18 mouse cellular contexts compared by ENCODE assay signal in genomic region chr10:80094684-80095083, GRCm38 (mm10). TPM values are rescaled to one million over a fixed set of nuclear protein-coding genes. Genes with fewer than 3 reads are reported as not detected.
DNase-seq lines count a peak whose midpoint lies in the region; ATAC-seq and TF ChIP-seq lines count a peak whose summit lies in the region.
"Had no signal": no experiment of that assay in that cellular context is flagged by ENCODE, and none has a peak within 500 bp of the region (broad histone marks: within the 10 kb centered on the region; RNA-seq: fewer than 3 reads in every experiment).

No protein-coding gene starts in this region.

- no peaks in the 10 kb centered on the region for H3K9me3 ChIP-seq in kidney, embryonic 15.5 days (replicated peaks)
- H3K9me3 ChIP-seq in liver, postnatal 0 days (ENCODE audit: low read length): no peaks in the 10 kb centered on the region
- H3K9me3 ChIP-seq: hindbrain, embryonic 13.5 days; intestine, embryonic 15.5 days; limb, embryonic 13.5 days had no signal

- no peak for TF ChIP-seq CTCF in layer of hippocampus, adult 2 months (conservative IDR thresholded peaks at IDR 0.05)
- TF ChIP-seq CTCF in liver, postnatal 0 days (IDR thresholded peaks at IDR 0.05; ENCODE audit: low read depth): no peak

- no peak overlapping the region for H3K4me3 ChIP-seq in layer of hippocampus, adult 2 months
- no peak overlapping the region for H3K4me3 ChIP-seq in kidney, embryonic 15.5 days (replicated peaks)
- no peak overlapping the region for H3K4me3 ChIP-seq in liver, postnatal 0 days (ENCODE audit: low read depth, low read length)
- H3K4me3 ChIP-seq: hindbrain, embryonic 13.5 days; intestine, embryonic 15.5 days; limb, embryonic 13.5 days had no signal

- H3K27me3 ChIP-seq in kidney, embryonic 15.5 days: no peaks in the 10 kb centered on the region
- no peaks in the 10 kb centered on the region for H3K27me3 ChIP-seq in liver, postnatal 0 days (ENCODE audit: insufficient read depth, low read length)
- H3K27me3 ChIP-seq: hindbrain, embryonic 13.5 days; intestine, embryonic 15.5 days; limb, embryonic 13.5 days had no signal

- 67% methylated on average over 3 of the region's 3 CpGs for WGBS in kidney, embryonic 15.5 days
- 74% methylated on average over 3 of the region's 3 CpGs for WGBS in liver, postnatal 0 days (ENCODE audit: insufficient replicate concordance)

- no peak for ATAC-seq in kidney, embryonic 15.5 days (replicated peaks; ENCODE audit: low FRiP score)
- no peak for ATAC-seq in liver, postnatal 0 days
- ATAC-seq: forebrain, embryonic 16.5 days; intestine, embryonic 15.5 days had no signal

- TF ChIP-seq EP300 in liver, postnatal 0 days (IDR thresholded peaks at IDR 0.05; ENCODE audit: low read depth): no peak

- H3K36me3 ChIP-seq in kidney, embryonic 15.5 days: no peaks in the 10 kb centered on the region
- H3K36me3 ChIP-seq in liver, postnatal 0 days (replicated peaks; ENCODE audit: insufficient read depth, low read length): peaks cover 4% of the 10 kb centered on the region; the same call in 1 of the 2 replicates
- H3K36me3 ChIP-seq: hindbrain, embryonic 13.5 days; intestine, embryonic 15.5 days had no signal

- DNase-seq in adrenal gland, postnatal 14 days: peak; percentile 56
- DNase-seq in adrenal gland, postnatal 25 days: no peak
- no peak for DNase-seq in layer of hippocampus, adult 2 months (ENCODE audit: low spot score in 2 of 2)
- no peak for DNase-seq in layer of hippocampus, adult 9-11 months
- no peak for DNase-seq in liver, postnatal 0 days
- no peak for DNase-seq in left cerebral cortex, postnatal 10 days (ENCODE audit: extremely low spot score in 1 of 2, low spot score in 2 of 2)
- DNase-seq in urinary bladder, postnatal 36 days (ENCODE audit: low spot score in 2 of 2): no peak
- DNase-seq: cerebellum, postnatal 14 days; heart, adult 18-20 months; heart, postnatal 10 days; lung, postnatal 10 days; midbrain, embryonic 14.5 days; thymus, postnatal 36 days had no signal

- no peak overlapping the region for H3K4me2 ChIP-seq in kidney, embryonic 15.5 days
- H3K4me2 ChIP-seq in liver, postnatal 0 days (ENCODE audit: low read depth, low read length): no peak overlapping the region
- H3K4me2 ChIP-seq: hindbrain, embryonic 13.5 days; intestine, embryonic 15.5 days; limb, embryonic 13.5 days had no signal

- peaks cover 64% of the 10 kb centered on the region for H3K4me1 ChIP-seq in kidney, embryonic 15.5 days
- H3K4me1 ChIP-seq in liver, postnatal 0 days (ENCODE audit: insufficient read depth): peaks cover 53% of the 10 kb centered on the region

- peak overlapping the region; percentile 18; the same call in 1 of the 2 replicates for H3K27ac ChIP-seq in layer of hippocampus, adult 2 months
- H3K27ac ChIP-seq in kidney, embryonic 15.5 days: 0 out of 2 replicates have a peak overlapping the region, but pooled peaks have one; percentile 3
- no peak overlapping the region for H3K27ac ChIP-seq in liver, postnatal 0 days (ENCODE audit: low read depth)
- H3K27ac ChIP-seq: hindbrain, embryonic 13.5 days; intestine, embryonic 15.5 days; limb, embryonic 13.5 days had no signal

- H3K9ac ChIP-seq in kidney, embryonic 15.5 days: no peak overlapping the region
- H3K9ac ChIP-seq in liver, postnatal 0 days (replicated peaks): 0 out of 2 replicates have a peak overlapping the region, but pooled peaks have one; percentile 26
- H3K9ac ChIP-seq: hindbrain, embryonic 13.5 days; intestine, embryonic 15.5 days; limb, embryonic 13.5 days had no signal

- intact Hi-C loops in left cerebral cortex, postnatal 10 days (cut with DNase I): no loop called here

RNA-seq across cellular contexts. Expression of gene Sbno2, which starts 10.7 kb away (rescaled TPM):
- 52.8 and 52.9 TPM in 2 replicates for total RNA-seq in adrenal gland, postnatal 14 days (2021)
- 66.1 and 73.2 TPM in 2 replicates for total RNA-seq in adrenal gland, postnatal 25 days (2021)
- total RNA-seq in layer of hippocampus, adult 2 months (2021): 10 to 100 TPM; 22.4 to 23.4 TPM
- 14.4 and 16.2 TPM in 2 replicates for polyA plus RNA-seq in kidney, embryonic 15.5 days (2015; fragmentation: Nextera tagmentation; extraction: Ambion mirVana)
- polyA plus RNA-seq in liver, postnatal 0 days (2015; fragmentation: Nextera tagmentation; extraction: Ambion mirVana): 7.4 and 8.7 TPM in 2 replicates
- total RNA-seq in left cerebral cortex, postnatal 10 days (2021): 10 to 100 TPM; 20.4 to 21.2 TPM

RNA-seq across cellular contexts. Expression of gene Stk11, which starts 20.9 kb away (rescaled TPM):
- 138 and 147 TPM in 2 replicates for total RNA-seq in adrenal gland, postnatal 14 days (2021)
- 154 TPM in 2 replicates for total RNA-seq in adrenal gland, postnatal 25 days (2021)
- 10 to 100 TPM; 96.8 to 97.7 TPM for total RNA-seq in layer of hippocampus, adult 2 months (2021)
- polyA plus RNA-seq in kidney, embryonic 15.5 days (2015; fragmentation: Nextera tagmentation; extraction: Ambion mirVana): 15.0 and 22.4 TPM in 2 replicates
- polyA plus RNA-seq in liver, postnatal 0 days (2015; fragmentation: Nextera tagmentation; extraction: Ambion mirVana): 9.1 and 11.2 TPM in 2 replicates
- 10 to 100 TPM; 81.6 to 93.4 TPM for total RNA-seq in left cerebral cortex, postnatal 10 days (2021)

RNA-seq across cellular contexts. Expression of gene Atp5d, which starts 43.7 kb away (rescaled TPM):
- total RNA-seq in adrenal gland, postnatal 14 days (2021): 920 and 980 TPM in 2 replicates
- 460 and 592 TPM in 2 replicates for total RNA-seq in adrenal gland, postnatal 25 days (2021)
- 100 to 1,000 TPM; 332 to 344 TPM for total RNA-seq in layer of hippocampus, adult 2 months (2021)
- polyA plus RNA-seq in kidney, embryonic 15.5 days (2015; fragmentation: Nextera tagmentation; extraction: Ambion mirVana): 594 and 612 TPM in 2 replicates
- 537 and 576 TPM in 2 replicates for polyA plus RNA-seq in liver, postnatal 0 days (2015; fragmentation: Nextera tagmentation; extraction: Ambion mirVana)
- total RNA-seq in left cerebral cortex, postnatal 10 days (2021): 100 to 1,000 TPM; 342 to 379 TPM

RNA-seq across cellular contexts. Expression of gene Cbarp, which starts 46.0 kb away (rescaled TPM):
- total RNA-seq in adrenal gland, postnatal 14 days (2021): 69.9 and 137 TPM in 2 replicates
- total RNA-seq in adrenal gland, postnatal 25 days (2021): 45.4 and 67.9 TPM in 2 replicates
- total RNA-seq in layer of hippocampus, adult 2 months (2021): 100 to 1,000 TPM; 331 to 341 TPM
- polyA plus RNA-seq in kidney, embryonic 15.5 days (2015; fragmentation: Nextera tagmentation; extraction: Ambion mirVana): 5.7 and 6.1 TPM in 2 replicates
- polyA plus RNA-seq in liver, postnatal 0 days (2015; fragmentation: Nextera tagmentation; extraction: Ambion mirVana): 0.11 and 0.18 TPM in 2 replicates
- total RNA-seq in left cerebral cortex, postnatal 10 days (2021): 100 to 1,000 TPM; 394 to 415 TPM

RNA-seq across cellular contexts. Expression of gene Gpx4, which starts 47.7 kb away (rescaled TPM):
- total RNA-seq in adrenal gland, postnatal 14 days (2021): 1,329 and 1,354 TPM in 2 replicates
- total RNA-seq in adrenal gland, postnatal 25 days (2021): 977 and 1,201 TPM in 2 replicates
- 100 to 1,000 TPM; 440 to 464 TPM for total RNA-seq in layer of hippocampus, adult 2 months (2021)
- polyA plus RNA-seq in kidney, embryonic 15.5 days (2015; fragmentation: Nextera tagmentation; extraction: Ambion mirVana): 581 and 603 TPM in 2 replicates
- 537 and 560 TPM in 2 replicates for polyA plus RNA-seq in liver, postnatal 0 days (2015; fragmentation: Nextera tagmentation; extraction: Ambion mirVana)
- total RNA-seq in left cerebral cortex, postnatal 10 days (2021): 100 to 1,000 TPM; 436 to 469 TPM
